Mouse (Mus musculus) thymus, postnatal 10 days (tissue): ENCODE results near the gene Rcbtb1.
"Not testable (repeated sequence)": the region's sequence is repeated elsewhere in the genome, so short reads cannot be mapped to it uniquely, and the experiment has no call there.

ENCODE experiments used
- DNase-seq, 2 experiments: peaks; one replicate each; pipeline ENCODE4 v3.0.0; 2021; ENCODE audit warnings: low spot score in 2 of 2

The Rcbtb1 gene

GRCm38 (mm10) chr14:59274961-59275360 lies 74.0 kb downstream of the Rcbtb1 start:
- DNase-seq: not testable (repeated sequence)
